Mouse (Mus musculus): Measurements from ENCODE around the gene Sergef.
A peak's percentile ranks its signal among the peaks of the same experiment; 100 is the strongest.

Gene Sergef

GRCm38 (mm10) chr7:46443163-46443562, 196.4 kb downstream of the Sergef start:
- DNase-seq: no peak

- DNase-seq: no peak
Observed at GRCm38 (mm10) chr7:46438537-46439141, 201.0 kb downstream of the Sergef start.

- peak in 1 of 2 experiments; percentile 7 for DNase-seq
Observed at GRCm38 (mm10) chr7:46435833-46436232, 203.8 kb downstream of the Sergef start.

GRCm38 (mm10) chr7:46433874-46434273, 205.7 kb downstream of the Sergef start:
- DNase-seq: no peak

DNA sequence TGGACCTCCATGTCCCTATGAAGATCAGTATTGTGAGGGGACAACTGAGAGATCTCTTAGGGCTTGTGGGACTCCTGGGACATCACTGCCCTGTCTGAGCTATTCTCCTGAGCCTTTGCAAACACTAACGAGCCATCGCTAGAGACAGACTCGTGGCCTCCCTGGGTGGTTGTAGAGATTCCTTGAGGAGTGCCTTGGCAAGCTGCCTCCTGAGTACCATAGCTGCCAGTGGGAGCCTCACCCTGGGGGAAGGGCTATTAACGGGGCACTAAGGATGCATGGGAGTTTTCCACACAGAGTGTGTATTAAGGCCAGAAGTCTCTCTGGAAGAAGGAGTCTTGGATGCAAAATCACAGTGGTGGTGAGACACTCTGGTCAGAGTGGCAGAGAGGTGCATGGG, 214.6 kb downstream of the Sergef start:
- no peak for DNase-seq

- no peak for DNase-seq
Observed at GRCm38 (mm10) chr7:46423951-46424350, 215.7 kb downstream of the Sergef start.

DNA sequence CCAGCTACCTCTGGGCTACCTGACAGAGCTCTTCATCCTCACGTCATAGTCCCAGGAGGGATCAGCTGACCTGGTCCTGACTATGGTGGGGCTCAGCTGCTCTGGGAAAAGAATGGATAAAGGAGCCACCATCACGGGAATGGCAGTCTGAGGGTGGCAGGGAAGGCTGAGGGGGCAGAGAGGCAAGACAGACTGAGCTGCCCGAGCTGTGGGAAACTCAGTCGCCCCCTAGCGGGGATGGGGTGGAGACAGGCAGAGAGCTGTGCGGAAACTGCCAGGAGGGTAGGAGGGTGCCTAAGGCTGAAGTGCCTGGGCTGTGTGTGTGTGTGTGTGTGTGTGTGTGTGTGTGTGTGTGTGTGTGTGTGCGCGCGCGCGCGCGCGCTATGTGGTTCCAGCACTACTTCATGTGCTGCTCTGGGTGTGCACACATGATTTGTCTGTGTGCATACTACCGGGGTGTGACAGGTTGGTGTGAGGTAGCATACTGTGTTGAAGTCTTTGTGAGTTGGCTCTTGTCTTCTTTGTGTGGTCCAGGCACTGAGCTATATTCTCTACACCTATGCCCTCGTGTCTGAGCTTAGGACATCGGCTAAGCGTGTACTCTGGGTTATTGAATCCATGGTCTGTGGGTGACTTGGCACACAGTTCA, 216.7 kb downstream of the Sergef start:
- DNase-seq: peak; percentile 86 to 88

DNA sequence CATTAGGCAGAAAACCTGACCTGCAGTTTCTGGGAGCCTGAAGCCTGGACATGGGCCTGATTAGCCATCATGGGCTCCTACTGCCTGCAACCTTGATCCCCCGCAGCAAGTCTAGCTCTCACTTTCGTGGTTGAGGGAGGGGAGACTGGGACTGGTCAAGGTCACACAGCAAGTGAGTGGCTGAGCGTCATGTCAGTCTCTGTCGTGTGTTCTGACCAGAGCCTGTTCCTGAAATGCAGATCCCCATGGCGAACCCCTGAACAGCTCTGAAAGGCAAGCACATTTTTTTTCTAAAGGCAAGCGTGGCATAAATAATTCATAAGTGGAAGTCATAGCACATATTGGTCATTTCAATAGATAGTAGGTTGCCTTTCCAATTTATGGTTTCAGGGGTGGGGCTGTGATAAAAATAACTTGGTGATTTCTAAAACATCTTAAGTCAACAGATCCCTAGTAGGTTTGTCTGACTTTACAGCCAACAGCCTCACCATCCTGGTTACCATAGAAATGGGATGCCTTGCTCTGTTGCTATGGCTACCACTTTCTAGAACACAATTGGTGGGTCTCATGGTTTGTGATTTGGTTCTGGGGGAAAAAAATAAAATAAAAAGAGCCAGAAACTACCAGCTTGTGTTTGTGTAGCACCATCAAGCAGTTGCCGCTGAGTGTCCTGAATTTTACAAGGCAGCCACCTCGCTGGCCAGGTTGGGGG, 217.4 kb downstream of the Sergef start:
- DNase-seq: no peak

DNA sequence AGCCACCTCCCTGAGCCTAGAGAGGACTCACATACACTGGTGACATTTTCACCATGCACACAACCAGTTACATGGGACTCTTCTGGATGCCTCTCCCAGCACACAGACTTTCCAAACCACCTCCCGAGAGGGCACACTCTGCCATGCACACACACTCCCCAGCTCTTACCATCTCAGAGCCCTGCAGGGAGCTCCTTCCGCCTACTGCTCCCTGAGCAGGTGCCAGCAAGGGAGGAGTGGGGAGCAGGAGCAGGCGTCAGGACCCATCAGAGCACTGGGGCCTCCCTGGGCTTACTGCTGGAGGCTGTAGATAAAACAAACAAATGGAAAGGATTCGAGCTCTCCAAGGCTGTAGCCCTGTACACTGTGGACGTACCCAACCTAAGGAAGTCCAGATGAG, 218.1 kb downstream of the Sergef start:
- DNase-seq: no peak

DNA sequence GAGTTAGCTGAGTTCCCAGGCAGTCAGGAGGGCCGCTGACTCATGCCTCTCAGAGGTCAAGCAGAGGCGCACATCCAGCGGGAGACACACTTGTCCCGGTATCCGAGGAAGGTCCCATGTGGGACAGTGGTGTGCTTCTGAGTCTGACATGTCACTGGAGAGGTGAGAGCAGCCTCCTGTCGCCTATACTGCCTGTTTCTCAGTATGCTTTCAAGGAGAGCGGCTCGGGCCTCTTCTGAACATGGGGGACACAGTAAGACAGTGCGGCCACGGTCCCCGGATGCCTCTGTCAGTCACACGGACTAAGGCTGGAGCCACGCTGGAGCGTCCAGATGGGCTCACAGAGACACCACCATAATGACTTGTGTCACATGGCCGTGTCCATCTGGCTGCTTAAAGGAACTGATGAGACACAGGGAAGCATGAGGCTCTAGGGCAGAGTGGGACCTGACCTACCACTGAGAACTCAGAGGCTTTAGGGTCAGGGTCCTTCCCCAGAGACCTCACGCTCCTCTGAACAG, 221.4 kb downstream of the Sergef start:
- DNase-seq: no peak

- DNase-seq: no peak
Observed at GRCm38 (mm10) chr7:46417467-46417866, 222.1 kb downstream of the Sergef start.

- no peak for DNase-seq
Observed at GRCm38 (mm10) chr7:46415818-46416425, 223.7 kb downstream of the Sergef start.

DNA sequence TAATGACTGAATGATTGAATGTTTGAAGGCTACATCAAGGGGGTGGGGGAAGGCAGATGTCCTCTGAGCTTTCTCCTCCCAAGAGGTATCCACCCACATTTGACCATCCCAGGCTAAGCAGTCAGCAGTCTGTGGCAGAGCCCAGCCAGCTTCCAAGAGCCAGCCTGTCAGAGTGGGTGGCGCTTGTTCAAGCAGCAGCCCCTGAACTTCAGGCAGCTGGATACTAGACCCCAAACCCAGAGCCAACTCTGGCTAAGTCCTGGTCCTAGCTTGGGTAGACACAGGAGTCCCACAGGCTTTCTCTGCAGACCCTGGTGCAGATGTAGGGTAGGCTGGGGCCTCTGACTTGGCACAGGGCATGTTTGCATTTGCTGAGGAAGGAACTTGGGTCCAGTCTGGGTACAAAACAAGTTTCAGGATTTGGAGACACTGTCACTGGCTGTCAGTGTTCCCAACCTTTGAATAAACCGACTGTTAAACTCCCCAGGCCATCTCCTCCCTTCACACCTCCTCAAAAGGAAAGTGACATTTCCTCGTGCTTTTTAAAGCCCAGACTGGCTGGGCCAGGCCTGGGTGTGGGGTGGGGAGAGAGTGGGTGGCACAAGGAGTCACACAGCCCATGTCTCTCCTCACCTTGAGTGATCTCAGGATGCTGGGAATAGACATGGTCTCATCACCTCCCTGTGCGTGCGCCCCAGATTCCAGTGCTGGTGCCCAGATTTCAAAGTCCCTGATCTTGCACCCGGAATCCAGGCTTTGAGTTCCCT, 225.5 kb downstream of the Sergef start:
- no peak for DNase-seq

DNA sequence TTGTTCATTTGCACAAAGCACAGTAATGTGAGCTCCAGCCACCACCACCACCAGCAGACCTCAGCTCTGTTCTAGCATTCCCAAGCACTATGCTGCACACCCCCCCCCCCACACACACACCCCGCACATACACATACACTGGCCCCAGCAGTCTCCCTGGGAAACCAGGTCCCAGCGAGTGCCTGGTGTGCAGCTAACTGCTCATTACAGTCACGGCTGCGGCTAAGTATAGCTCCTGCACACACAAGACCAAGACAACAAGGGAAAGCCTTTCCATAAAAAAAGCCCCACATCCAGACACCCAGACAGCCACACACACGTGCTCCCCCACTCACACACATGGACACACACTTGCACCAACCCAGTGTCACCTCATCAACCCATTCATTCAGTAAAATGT, 226.8 kb downstream of the Sergef start:
- no peak for DNase-seq

GRCm38 (mm10) chr7:46410727-46411126, 228.9 kb downstream of the Sergef start:
- no peak for DNase-seq

DNA sequence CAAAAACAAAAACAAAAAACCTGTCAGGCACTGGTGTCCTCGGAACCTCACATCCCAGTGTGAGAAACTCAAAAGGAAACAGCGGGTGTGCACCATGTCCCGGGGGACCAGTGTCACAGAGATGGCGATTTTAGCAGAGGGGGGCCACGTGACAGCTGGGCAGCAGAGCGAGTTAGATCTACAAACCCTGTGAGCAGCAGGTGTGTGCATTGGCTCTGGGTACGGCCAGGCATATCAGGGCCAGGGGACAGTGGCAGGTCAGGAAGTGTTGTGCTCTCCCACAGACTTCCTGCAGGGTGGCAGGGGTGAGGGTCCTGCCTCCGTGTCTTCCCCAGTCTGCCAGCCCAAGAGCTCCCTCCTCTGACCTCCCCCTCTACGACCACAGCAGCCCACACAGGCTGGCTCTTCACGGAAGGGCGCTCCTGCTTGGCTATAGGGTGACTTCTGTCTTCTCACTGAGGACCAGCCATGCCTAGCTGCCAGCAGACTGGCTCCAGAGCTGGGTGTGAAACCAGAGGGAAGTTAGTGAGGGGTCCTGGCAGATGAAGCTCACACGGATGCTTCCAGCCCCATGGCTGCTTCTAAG, 230.3 kb downstream of the Sergef start:
- peak; percentile 74 to 81 for DNase-seq

DNA sequence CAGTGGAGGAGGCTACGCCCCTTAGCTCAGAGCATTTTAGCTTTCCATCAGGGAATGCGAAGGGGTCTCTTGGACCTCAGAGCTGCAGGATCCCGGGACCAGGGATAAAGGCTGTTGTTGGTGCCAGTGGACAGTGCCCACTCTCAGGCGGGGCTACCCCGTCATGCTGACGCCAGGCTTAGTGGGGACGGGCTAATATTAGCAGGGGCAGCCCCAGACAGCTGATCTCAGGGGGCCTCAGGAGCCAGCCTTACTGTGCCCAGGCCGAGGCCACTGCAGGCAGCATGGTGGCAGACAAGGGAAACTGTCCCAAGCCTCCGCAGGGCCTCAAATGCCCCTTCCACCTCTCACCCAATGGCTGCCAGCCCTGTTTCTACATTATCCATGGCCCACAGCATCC, 231.0 kb downstream of the Sergef start:
- DNase-seq: peak in 1 of 2 experiments; percentile 13

DNA sequence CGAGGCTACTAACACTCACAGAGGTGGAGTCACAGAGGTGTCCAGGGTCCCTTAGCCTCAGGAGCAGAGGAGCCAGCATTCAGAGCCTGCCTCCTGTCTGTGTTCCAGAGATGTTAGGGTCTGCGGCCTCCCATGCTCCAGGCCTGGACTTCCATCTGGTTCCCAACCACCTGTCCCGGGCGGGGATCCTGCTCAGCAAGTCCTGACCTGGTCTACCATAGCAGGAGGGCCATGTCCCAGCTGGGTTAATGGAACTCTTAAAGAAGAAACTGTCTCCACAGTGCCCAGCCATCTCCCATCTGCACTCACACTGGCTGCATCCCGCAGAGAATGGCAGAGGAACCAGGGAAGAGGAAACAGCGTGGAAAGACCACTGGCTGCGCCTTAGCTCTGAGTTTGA, 234.9 kb downstream of the Sergef start:
- DNase-seq: no peak

GRCm38 (mm10) chr7:46403616-46404485, 235.8 kb downstream of the Sergef start:
- no peak for DNase-seq

GRCm38 (mm10) chr7:46401371-46402180, 238.0 kb downstream of the Sergef start:
- DNase-seq: no peak

Data from B cell, adult 2 months (primary cell).